Mouse (Mus musculus) thymus, adult 2 months (tissue): ENCODE data around the gene Irf2.

Source experiments
- CTCF ChIP-seq: fragments of 200-500 bp; IDR thresholded peaks from 2 replicates; pipeline ENCODE4 v1.5.1; 2012; ENCODE audit warnings: mild to moderate bottlenecking, control low read depth, low read length, moderate library complexity, borderline replicate concordance; ENCODE audit not compliant: control insufficient read depth, poor library complexity, insufficient read depth; ENCODE audit errors: extremely low read depth
- POLR2A ChIP-seq: fragments of 200-500 bp; IDR thresholded peaks from 2 replicates; pipeline ENCODE4 v1.6.1; 2012; ENCODE audit warnings: mild to moderate bottlenecking, low read length, control low read depth, moderate library complexity; ENCODE audit not compliant: control insufficient read depth, poor library complexity, insufficient read depth; ENCODE audit errors: extremely low read depth

GRCm38 (mm10) chr8:46741991-46742690 lies 2.6 kb downstream of the Irf2 start:
- TF ChIP-seq CTCF = no peak
- TF ChIP-seq POLR2A = no peak
